Mouse (Mus musculus) cerebellum, adult 2 months (tissue): ENCODE measurements around the gene Galnt2. TPM values are rescaled to one million over a fixed set of nuclear protein-coding genes. Genes with fewer than 3 reads are reported as not detected.

Experiments
- DNase-seq, 2 experiments: peaks; one replicate each; pipeline ENCODE4 v3.0.0; 2021
- H3K27ac ChIP-seq: fragments of 200-500 bp; 2 replicates; pipeline ENCODE4 v1.5.1; 2012; ENCODE audit warnings: low read length, control low read depth, inconsistent platforms; ENCODE audit not compliant: insufficient read depth
- H3K27me3 ChIP-seq: fragments of 200-500 bp; 2 replicates; pipeline ENCODE4 v1.6.1; 2012; ENCODE audit warnings: inconsistent platforms, mild to moderate bottlenecking, low read length, moderate library complexity; ENCODE audit not compliant: control insufficient read depth, insufficient read depth
- H3K4me1 ChIP-seq: fragments of 200-500 bp; 2 replicates; pipeline ENCODE4 v1.6.1; 2011; ENCODE audit warnings: low read length; ENCODE audit not compliant: control insufficient read depth, insufficient read depth
- H3K4me3 ChIP-seq: fragments of 200-500 bp; replicated peaks from 2 replicates; pipeline ENCODE3; 2011; ENCODE audit warnings: mild to moderate bottlenecking, low read depth, low read length, control low read depth; ENCODE audit not compliant: insufficient read depth
- CTCF ChIP-seq: fragments of 200-500 bp; IDR thresholded peaks from 2 replicates; pipeline ENCODE4 v1.5.1; 2011; ENCODE audit warnings: low read depth, mild to moderate bottlenecking, control low read depth, low read length, moderate library complexity, borderline replicate concordance; ENCODE audit not compliant: insufficient read depth
- POLR2A ChIP-seq: fragments of 200-500 bp; IDR thresholded peaks from 2 replicates; pipeline ENCODE4 v1.6.1; 2011; ENCODE audit warnings: low read length, control low read depth, borderline replicate concordance; ENCODE audit not compliant: insufficient read depth
- WGBS: fragments of 180-500 bp; shearing (Covaris S2); methylation state at CpG from one replicate; pipeline ENCODE4 v1.1.7; 2018; 5-methylcytosine and 5-hydroxymethylcytosine counted together
- polyA plus RNA-seq: library from polyadenylated mRNA; depleted of rRNA; stranded (reverse); fragments of >200 nt; gene quantifications from 2 replicates; pipeline ENCODE4 v1.2.3, GENCODE M21; 2012

Gene Galnt2
- polyA plus RNA-seq, 1 experiment: 23.8 TPM

- TF ChIP-seq POLR2A: no peak
- no peak for TF ChIP-seq CTCF
- no peaks in the 10 kb centered on the region for H3K4me1 ChIP-seq
- no peak overlapping the region for H3K27ac ChIP-seq
- H3K4me3 ChIP-seq: no peak overlapping the region
- no peak for DNase-seq
- no peaks in the 10 kb centered on the region for H3K27me3 ChIP-seq
Measured at GRCm38 (mm10) chr8:124216951-124217350, 14.2 kb upstream of the Galnt2 start.

- Histone ChIP-seq H3K4me3 (no peak overlapping the region), H3K27ac (no peak overlapping the region), H3K27me3 (no peaks in the 10 kb centered on the region), H3K4me1 (peaks cover 6% of the 10 kb centered on the region; the same call in 1 of the 2 replicates)
- TF ChIP-seq POLR2A (no peak), CTCF (no peak)
- no peak for DNase-seq
- WGBS: 86% methylated on average over 2 of the region's 2 CpGs
Measured at GRCm38 (mm10) chr8:124229883-124230282, 1.3 kb upstream of the Galnt2 start.

DNA sequence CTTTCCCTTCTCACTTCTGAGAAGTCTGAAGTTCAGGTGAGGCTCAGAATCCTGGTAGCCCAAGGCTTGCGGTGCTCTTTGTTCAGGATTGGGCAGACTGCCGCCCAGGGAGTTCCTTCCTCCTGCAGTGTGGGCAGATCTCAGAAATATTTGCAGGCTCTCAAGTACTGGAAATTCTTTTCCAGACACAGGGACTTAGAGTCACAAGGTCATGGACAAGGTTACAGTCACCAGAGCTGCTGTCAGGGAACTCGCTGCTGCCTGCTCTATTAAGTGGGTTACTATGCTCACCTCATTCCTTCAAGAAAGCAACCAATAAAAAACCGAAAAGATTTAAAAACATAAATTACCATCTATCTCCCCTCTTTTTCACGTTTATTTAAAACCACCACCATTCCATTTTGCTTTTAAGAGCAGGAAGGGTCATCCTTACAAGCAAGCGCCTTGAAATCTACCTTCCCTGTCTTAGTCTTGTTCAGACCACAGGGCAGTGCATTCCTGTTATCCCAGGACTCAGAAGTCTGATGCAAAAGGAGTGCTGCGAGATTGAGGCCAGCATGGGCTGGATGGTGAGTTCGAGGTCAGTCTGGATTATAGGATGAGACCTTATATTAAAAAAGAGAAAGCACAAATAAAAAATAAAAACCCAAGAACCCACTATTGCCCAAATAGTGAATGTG is 555 bp upstream of the Galnt2 start:
- TF ChIP-seq POLR2A: no peak
- TF ChIP-seq CTCF: no peak
- WGBS: 55% methylated on average over 8 of the region's 8 CpGs
- no peaks in the 10 kb centered on the region for H3K27me3 ChIP-seq
- H3K4me1 ChIP-seq: peaks cover 6% of the 10 kb centered on the region; the same call in 1 of the 2 replicates
- peak in 1 of 2 experiments; percentile 14 for DNase-seq
- peak overlapping the region; percentile 10; the same call in 1 of the 2 replicates for H3K27ac ChIP-seq
- peak overlapping the region; percentile 80 for H3K4me3 ChIP-seq

GRCm38 (mm10) chr8:124231485-124232279 is 491 bp downstream of the Galnt2 start:
- no peak for TF ChIP-seq POLR2A
- no peak for TF ChIP-seq CTCF
- Histone ChIP-seq H3K27me3 (no peaks in the 10 kb centered on the region), H3K4me1 (peaks cover 6% of the 10 kb centered on the region), H3K27ac (no peak overlapping the region; the same call in 1 of the 2 replicates), H3K4me3 (peak overlapping the region; percentile 56)
- WGBS: under 1% methylated on average over 83 of the region's 83 CpGs
- peak in 1 of 2 experiments; percentile 69 for DNase-seq

DNA sequence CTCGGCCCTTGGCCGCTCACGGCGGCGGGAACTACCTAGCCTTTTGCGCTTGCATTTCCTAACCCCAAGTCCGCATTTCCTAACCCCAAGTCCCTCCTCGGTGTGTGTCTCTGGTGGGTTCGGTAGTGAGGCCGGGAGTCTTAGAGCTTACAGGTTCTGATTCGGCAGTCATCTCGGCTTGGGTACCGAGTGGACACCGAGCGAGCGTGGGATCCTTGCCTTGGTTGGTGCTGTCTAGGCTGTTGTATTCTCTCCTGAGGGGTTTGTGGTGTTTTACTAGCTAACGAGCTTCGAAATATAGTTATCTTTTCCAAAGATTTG is 1.0 kb downstream of the Galnt2 start:
- H3K27me3 ChIP-seq: no peaks in the 10 kb centered on the region
- peak overlapping the region; percentile 56 for H3K4me3 ChIP-seq
- peaks cover 10% of the 10 kb centered on the region for H3K4me1 ChIP-seq
- TF ChIP-seq CTCF: no peak
- no peak for TF ChIP-seq POLR2A
- no peak overlapping the region for H3K27ac ChIP-seq
- 4% methylated on average over 18 of the region's 18 CpGs for WGBS
- no peak for DNase-seq

- H3K4me1 ChIP-seq: peaks cover 32% of the 10 kb centered on the region
- no peak overlapping the region for H3K27ac ChIP-seq
- TF ChIP-seq POLR2A: no peak
- TF ChIP-seq CTCF: no peak
- H3K27me3 ChIP-seq: no peaks in the 10 kb centered on the region
- H3K4me3 ChIP-seq: no peak overlapping the region
- DNase-seq: peak in 1 of 2 experiments; percentile 10
- 45% methylated on average over 2 of the region's 2 CpGs for WGBS
Measured at GRCm38 (mm10) chr8:124234496-124234895, 3.3 kb downstream of the Galnt2 start.

- Histone ChIP-seq H3K4me3 (no peak overlapping the region), H3K27me3 (no peaks in the 10 kb centered on the region), H3K27ac (no peak overlapping the region), H3K4me1 (peaks cover 39% of the 10 kb centered on the region)
- no peak for TF ChIP-seq POLR2A
- no peak for TF ChIP-seq CTCF
- 88% methylated on average over 4 of the region's 4 CpGs for WGBS
- peak in 1 of 2 experiments; percentile 9 for DNase-seq
Measured at GRCm38 (mm10) chr8:124235536-124235935, 4.3 kb downstream of the Galnt2 start.

DNA sequence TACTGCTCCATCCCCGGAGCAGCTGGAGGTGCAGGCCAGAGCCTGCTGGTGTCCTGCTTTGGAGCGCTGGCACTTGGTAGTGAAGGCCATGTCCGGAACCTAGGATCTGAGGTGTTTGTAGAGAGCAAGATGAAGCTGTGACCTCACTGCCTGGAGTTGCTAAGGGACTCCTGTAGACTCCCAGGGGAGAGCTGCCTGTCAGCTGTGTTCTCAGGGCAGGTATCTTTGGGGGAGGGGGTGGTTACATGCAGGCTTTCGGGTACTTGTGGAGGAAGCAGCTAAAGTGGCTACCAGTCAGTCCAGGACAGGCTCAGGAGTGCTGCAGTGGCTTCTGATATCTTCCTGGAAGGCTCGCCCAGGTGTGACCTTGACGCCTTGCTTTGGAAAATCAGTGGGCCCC is 8.2 kb downstream of the Galnt2 start:
- TF ChIP-seq CTCF (no peak), POLR2A (no peak)
- H3K27ac ChIP-seq: no peak overlapping the region
- no peaks in the 10 kb centered on the region for H3K27me3 ChIP-seq
- no peak overlapping the region for H3K4me3 ChIP-seq
- H3K4me1 ChIP-seq: peaks cover 40% of the 10 kb centered on the region
- WGBS: 76% methylated on average over 6 of the region's 6 CpGs
- no peak for DNase-seq
